Mouse (Mus musculus) spleen, postnatal 36 days (tissue): ENCODE results near the gene Ptov1.

Source experiments
- DNase-seq, 2 experiments: peaks; one replicate each; pipeline ENCODE4 v3.0.0; 2022; ENCODE audit warnings: low spot score in 2 of 2, mixed read lengths in 1 of 2

Ptov1 gene

GRCm38 (mm10) chr7:44839491-44840191, 29.9 kb downstream of the Ptov1 start:
- DNase-seq: peak; percentile 86 to 88

GRCm38 (mm10) chr7:44839171-44839490, 30.5 kb downstream of the Ptov1 start:
- DNase-seq: no peak

- DNase-seq: no peak
These were observed 31.5 kb downstream of the Ptov1 start for GRCm38 (mm10) chr7:44838073-44838472.

GRCm38 (mm10) chr7:44836423-44837053, 33.0 kb downstream of the Ptov1 start:
- DNase-seq: no peak

GRCm38 (mm10) chr7:44836016-44836404, 33.6 kb downstream of the Ptov1 start:
- peak; percentile 91 to 93 for DNase-seq

- DNase-seq: peak; percentile 73 to 74
These were observed 34.1 kb downstream of the Ptov1 start for GRCm38 (mm10) chr7:44835373-44836015.

GRCm38 (mm10) chr7:44832763-44833162, 36.8 kb downstream of the Ptov1 start:
- no peak for DNase-seq

GRCm38 (mm10) chr7:44828706-44829105, 40.9 kb downstream of the Ptov1 start:
- DNase-seq: no peak

GRCm38 (mm10) chr7:44826771-44827170, 42.8 kb downstream of the Ptov1 start:
- no peak for DNase-seq

GRCm38 (mm10) chr7:44824872-44825271, 44.7 kb downstream of the Ptov1 start:
- peak; percentile 75 to 83 for DNase-seq

GRCm38 (mm10) chr7:44823409-44823808, 46.2 kb downstream of the Ptov1 start:
- no peak for DNase-seq

GRCm38 (mm10) chr7:44821666-44822448, 47.7 kb downstream of the Ptov1 start:
- no peak for DNase-seq

- DNase-seq: no peak
These were observed 49.1 kb downstream of the Ptov1 start for GRCm38 (mm10) chr7:44820525-44820924.

GRCm38 (mm10) chr7:44819863-44820262, 49.7 kb downstream of the Ptov1 start:
- DNase-seq: no peak

- DNase-seq: no peak
These were observed 50.2 kb downstream of the Ptov1 start for GRCm38 (mm10) chr7:44819391-44819790.

GRCm38 (mm10) chr7:44818751-44819235, 50.8 kb downstream of the Ptov1 start:
- DNase-seq: no peak

GRCm38 (mm10) chr7:44818164-44818563, 51.4 kb downstream of the Ptov1 start:
- no peak for DNase-seq

GRCm38 (mm10) chr7:44817441-44817840, 52.1 kb downstream of the Ptov1 start:
- DNase-seq: no peak

GRCm38 (mm10) chr7:44816470-44817021, 53.0 kb downstream of the Ptov1 start, which contains the start of gene Atf5:
Gene Atf5, minus strand, starts transcription at chr7:44816658.
- peak in 1 of 2 experiments; percentile 47 for DNase-seq

- DNase-seq: peak; percentile 99 to 100
These were observed 53.7 kb downstream of the Ptov1 start, which contains the start of the genes Nup62 and Il4i1 for GRCm38 (mm10) chr7:44815721-44816469. Gene Nup62, plus strand, starts transcription at chr7:44816088. Gene Il4i1, plus strand, starts transcription at chr7:44816387.
